Mouse (Mus musculus): Measurements from ENCODE around the gene Ucp3. TPM values are rescaled to one million over a fixed set of nuclear protein-coding genes. Genes with fewer than 3 reads are reported as not detected.
A peak's percentile ranks its signal among the peaks of the same experiment; 100 is the strongest.

Gene Ucp3
- 1 to 10 TPM; 2.3 to 2.8 TPM for total RNA-seq (2021)

- intact Hi-C loops (cut with DNase I), result no loop called here
- no peak for DNase-seq (ENCODE audit: low spot score in 2 of 2)
Observed at GRCm38 (mm10) chr7:100472777-100473176, at the start of gene Ucp3. Gene Ucp3 (plus strand): TSS chr7:100472990.

GRCm38 (mm10) chr7:100425795-100426194 is 47.0 kb upstream of the Ucp3 start:
- DNase-seq (ENCODE audit: low spot score in 2 of 2), result no peak
- intact Hi-C loops (cut with DNase I), result no loop called here

GRCm38 (mm10) chr7:100429102-100429501 is 43.7 kb upstream of the Ucp3 start:
- intact Hi-C loops (cut with DNase I), result no loop called here
- peak; percentile 35 for DNase-seq (ENCODE audit: low spot score in 2 of 2)

GRCm38 (mm10) chr7:100429911-100430310 is 42.9 kb upstream of the Ucp3 start:
- intact Hi-C loops (cut with DNase I), result no loop called here
- no peak for DNase-seq (ENCODE audit: low spot score in 2 of 2)

GRCm38 (mm10) chr7:100431103-100431502 is 41.7 kb upstream of the Ucp3 start:
- no peak for DNase-seq (ENCODE audit: low spot score in 2 of 2)

GRCm38 (mm10) chr7:100433295-100433694 is 39.5 kb upstream of the Ucp3 start:
- intact Hi-C loops (cut with DNase I), result no loop called here
- DNase-seq (ENCODE audit: low spot score in 2 of 2), result no peak

More at GRCm38 (mm10) chr7:100431103-100431502, 41.7 kb upstream of the Ucp3 start:
- intact Hi-C loops (cut with DNase I), result no loop called here

- DNase-seq (ENCODE audit: low spot score in 2 of 2), result no peak
- intact Hi-C loops (cut with DNase I), result no loop called here
Observed at GRCm38 (mm10) chr7:100443728-100444127, 29.1 kb upstream of the Ucp3 start.

GRCm38 (mm10) chr7:100446271-100446670 is 26.5 kb upstream of the Ucp3 start:
- DNase-seq (ENCODE audit: low spot score in 2 of 2), result no peak
- intact Hi-C loops (cut with DNase I), result no loop called here

- intact Hi-C loops (cut with DNase I), result no loop called here
- DNase-seq (ENCODE audit: low spot score in 2 of 2), result no peak
Observed at GRCm38 (mm10) chr7:100448530-100448929, 24.3 kb upstream of the Ucp3 start.

GRCm38 (mm10) chr7:100448985-100449384 is 23.8 kb upstream of the Ucp3 start:
- no peak for DNase-seq (ENCODE audit: low spot score in 2 of 2)
- intact Hi-C loops (cut with DNase I), result no loop called here

GRCm38 (mm10) chr7:100458153-100458552 is 14.6 kb upstream of the Ucp3 start:
- DNase-seq (ENCODE audit: low spot score in 2 of 2), result no peak
- intact Hi-C loops (cut with DNase I), result no loop called here

- DNase-seq (ENCODE audit: low spot score in 2 of 2), result no peak
- intact Hi-C loops (cut with DNase I), result no loop called here
Observed at GRCm38 (mm10) chr7:100459862-100460261, 12.9 kb upstream of the Ucp3 start.

- intact Hi-C loops (cut with DNase I), result no loop called here
- DNase-seq (ENCODE audit: low spot score in 2 of 2), result peak; percentile 66 to 75
Observed at GRCm38 (mm10) chr7:100461621-100462151, 11.1 kb upstream of the Ucp3 start.

- DNase-seq (ENCODE audit: low spot score in 2 of 2), result no peak
- intact Hi-C loops (cut with DNase I), result no loop called here
Observed at GRCm38 (mm10) chr7:100463194-100463593, 9.6 kb upstream of the Ucp3 start.

- no peak for DNase-seq (ENCODE audit: low spot score in 2 of 2)
- intact Hi-C loops (cut with DNase I), result no loop called here
Observed at GRCm38 (mm10) chr7:100463757-100464156, 9.0 kb upstream of the Ucp3 start.

- no peak for DNase-seq (ENCODE audit: low spot score in 2 of 2)
- intact Hi-C loops (cut with DNase I), result no loop called here
Observed at GRCm38 (mm10) chr7:100464248-100464647, 8.5 kb upstream of the Ucp3 start.

GRCm38 (mm10) chr7:100465248-100465647 is 7.5 kb upstream of the Ucp3 start:
- intact Hi-C loops (cut with DNase I), result no loop called here
- DNase-seq (ENCODE audit: low spot score in 2 of 2), result no peak

- intact Hi-C loops (cut with DNase I), result no loop called here
- peak in 1 of 2 experiments; percentile 43 for DNase-seq (ENCODE audit: low spot score in 2 of 2)
Observed at GRCm38 (mm10) chr7:100465656-100466309, 7.0 kb upstream of the Ucp3 start.

GRCm38 (mm10) chr7:100466781-100467510 is 5.8 kb upstream of the Ucp3 start:
- no peak for DNase-seq (ENCODE audit: low spot score in 2 of 2)
- intact Hi-C loops (cut with DNase I), result no loop called here

GRCm38 (mm10) chr7:100468761-100469160 is 4.0 kb upstream of the Ucp3 start:
- intact Hi-C loops (cut with DNase I), result no loop called here

GRCm38 (mm10) chr7:100469502-100469901 is 3.3 kb upstream of the Ucp3 start:
- DNase-seq (ENCODE audit: low spot score in 2 of 2), result no peak
- intact Hi-C loops (cut with DNase I), result no loop called here

More at GRCm38 (mm10) chr7:100468761-100469160, 4.0 kb upstream of the Ucp3 start:
- no peak for DNase-seq (ENCODE audit: low spot score in 2 of 2)
